Mouse (Mus musculus): Measurements from ENCODE around the gene Psmd9. TPM values are rescaled to one million over a fixed set of nuclear protein-coding genes. Genes with fewer than 3 reads are reported as not detected.

The Psmd9 gene
- polyA plus RNA-seq, 1 experiment from 2014 or later = 77.7 TPM

DNA sequence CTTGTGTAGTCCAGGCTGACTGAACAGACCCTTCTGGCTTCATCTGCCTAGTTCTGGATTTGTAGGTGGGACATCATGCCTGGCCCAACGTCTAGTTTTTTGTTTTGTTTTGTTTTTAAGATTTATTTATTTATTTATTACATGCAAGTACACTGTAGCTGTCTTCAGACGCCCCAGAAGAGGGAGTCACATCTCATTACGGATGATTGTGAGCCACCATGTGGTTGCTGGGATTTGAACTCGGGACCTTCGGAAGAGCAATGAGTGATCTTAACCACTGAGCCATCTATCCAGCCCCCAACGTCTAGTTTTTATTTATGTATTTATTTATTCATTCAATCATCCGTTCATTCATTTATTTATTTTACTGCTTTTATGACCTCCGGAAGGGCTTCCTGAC lies 82.2 kb downstream of the Psmd9 start:
- H3K4me3 ChIP-seq = no peak overlapping the region
- H3K4me2 ChIP-seq (replicated peaks) = no peak overlapping the region
- no peak for ATAC-seq (ENCODE audit: low FRiP score, low read depth)
- WGBS = 69% methylated on average over 8 of the region's 8 CpGs
- H3K9ac ChIP-seq = no peak overlapping the region
- peaks cover 8% of the 10 kb centered on the region for H3K36me3 ChIP-seq
- H3K9me3 ChIP-seq = no peaks in the 10 kb centered on the region
- H3K27me3 ChIP-seq (replicated peaks) = 0 out of 2 replicates have a peak, but pooled peaks cover 5% of the 10 kb centered on the region
- H3K4me1 ChIP-seq = peaks cover 3% of the 10 kb centered on the region; the same call in 1 of the 2 replicates
- no peak overlapping the region for H3K27ac ChIP-seq

DNA sequence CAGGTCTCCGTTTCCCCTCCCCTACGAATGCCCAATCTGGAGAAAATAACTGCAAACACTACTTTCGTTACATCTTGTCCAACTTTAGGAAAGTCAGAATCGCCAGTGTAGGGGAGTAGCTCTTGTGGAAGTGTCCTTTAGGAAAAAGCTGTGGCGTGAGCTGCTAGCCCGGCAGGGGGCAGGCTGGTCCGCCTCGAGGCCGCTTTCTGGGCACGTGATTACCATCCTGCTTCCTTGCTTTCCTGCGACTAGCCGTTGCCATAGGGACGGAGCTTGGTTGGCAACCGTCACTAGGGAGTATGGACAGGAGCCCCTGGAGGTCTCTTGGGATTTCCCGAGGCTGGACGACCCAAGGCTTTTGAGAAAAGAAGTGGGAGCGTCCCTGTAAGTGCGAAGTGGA lies 82.6 kb downstream of the Psmd9 start, which contains the start of gene Wdr66:
Gene Wdr66 (plus strand): TSS at position 269 of the 400 bp plus-strand sequence.
- Histone ChIP-seq H3K27ac (no peak within 1 kb of the TSS), H3K27me3 (replicated peaks) (0 out of 2 replicates have a peak, but pooled peaks cover 5% of the 10 kb centered on the region), H3K4me3 (0 out of 2 replicates have a peak within 1 kb of the TSS, but pooled peaks have one; percentile 10), H3K4me1 (peaks cover 3% of the 10 kb centered on the region; the same call in 1 of the 2 replicates), H3K9me3 (no peaks in the 10 kb centered on the region), H3K4me2 (replicated peaks) (peak within 1 kb of the TSS; percentile 57), H3K9ac (no peak within 1 kb of the TSS), H3K36me3 (peaks cover 8% of the 10 kb centered on the region)
- ATAC-seq (ENCODE audit: low FRiP score, low read depth) = peak; percentile 85
- WGBS = 3% methylated on average over 18 of the region's 18 CpGs

DNA sequence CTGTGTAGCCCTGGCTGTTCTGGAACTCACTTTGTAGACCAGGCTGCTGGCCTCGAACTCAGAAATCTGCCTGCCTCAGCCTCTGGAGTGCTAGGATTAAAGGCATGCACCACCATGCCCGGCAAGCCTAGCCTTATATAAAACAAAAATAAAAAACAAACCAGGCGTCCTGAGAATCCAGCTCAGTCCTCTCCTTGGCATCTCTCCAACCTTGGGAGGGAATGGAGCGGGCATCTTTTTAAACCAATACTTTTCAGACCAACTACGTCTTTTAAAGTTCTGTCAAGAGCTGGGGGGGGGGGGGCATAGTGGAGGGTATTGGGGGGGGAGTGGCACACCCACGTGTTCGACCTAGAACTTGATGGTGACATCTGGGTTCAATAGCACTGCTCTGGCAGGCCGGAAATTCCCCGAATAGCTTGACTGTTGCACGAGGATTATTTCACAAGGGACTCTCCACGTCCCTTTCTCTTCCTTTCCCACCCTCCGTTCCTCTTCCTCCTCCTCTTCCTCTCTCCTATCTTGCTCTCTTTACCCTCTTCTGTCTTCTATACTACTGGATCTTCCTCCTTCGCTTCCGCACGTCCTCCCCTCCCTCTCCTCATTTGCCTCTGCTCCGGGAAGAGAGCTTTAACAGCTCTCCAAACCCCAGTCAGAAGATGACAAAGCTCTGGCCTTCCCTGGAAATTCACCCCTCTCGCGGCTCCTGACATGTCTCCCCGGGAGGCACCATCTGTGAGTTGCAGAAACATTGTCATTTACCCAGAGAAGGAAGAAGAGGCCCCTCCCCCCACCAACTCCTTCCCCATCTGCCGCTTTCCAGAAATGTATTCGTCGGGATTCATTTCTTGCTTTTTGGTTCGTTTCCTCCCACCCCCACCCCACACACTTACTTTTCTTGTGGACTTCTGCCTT lies 87.9 kb downstream of the Psmd9 start:
- H3K4me3 ChIP-seq = no peak overlapping the region
- H3K27ac ChIP-seq = no peak overlapping the region
- 34% methylated on average over 23 of the region's 23 CpGs for WGBS
- 0 out of 2 replicates have a peak, but pooled peaks cover 5% of the 10 kb centered on the region for H3K27me3 ChIP-seq (replicated peaks)
- H3K4me1 ChIP-seq = peaks cover 8% of the 10 kb centered on the region
- no peaks in the 10 kb centered on the region for H3K36me3 ChIP-seq
- no peak for ATAC-seq (ENCODE audit: low FRiP score, low read depth)
- H3K4me2 ChIP-seq (replicated peaks) = peak overlapping the region; percentile 33
- 0 out of 2 replicates have a peak overlapping the region, but pooled peaks have one; percentile 26 for H3K9ac ChIP-seq
- no peaks in the 10 kb centered on the region for H3K9me3 ChIP-seq

DNA sequence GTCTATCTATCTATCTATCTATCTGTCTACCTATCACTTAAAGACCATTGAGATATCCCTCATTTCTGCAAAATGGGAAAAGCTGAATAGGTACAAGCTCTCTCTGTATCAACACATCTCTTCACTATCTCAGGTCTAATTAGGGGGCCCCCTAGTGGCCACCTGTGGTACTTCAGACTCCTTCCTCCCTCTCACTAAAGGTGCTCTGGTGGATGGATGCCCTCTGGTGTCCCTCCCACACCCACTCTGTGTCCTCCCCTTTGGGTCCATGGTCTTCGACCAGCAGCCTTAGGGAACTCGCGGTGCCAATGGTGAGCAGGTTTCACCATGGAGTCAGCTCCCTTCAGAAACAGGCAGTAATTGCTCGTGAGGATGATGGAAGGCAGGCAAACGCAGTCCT lies 89.8 kb downstream of the Psmd9 start:
- Histone ChIP-seq H3K27me3 (replicated peaks) (no peaks in the 10 kb centered on the region), H3K36me3 (no peaks in the 10 kb centered on the region), H3K4me1 (peaks cover 6% of the 10 kb centered on the region), H3K9ac (no peak overlapping the region), H3K4me2 (replicated peaks) (no peak overlapping the region), H3K4me3 (no peak overlapping the region), H3K27ac (no peak overlapping the region), H3K9me3 (no peaks in the 10 kb centered on the region)
- 55% methylated on average over 5 of the region's 5 CpGs for WGBS
- no peak for ATAC-seq (ENCODE audit: low FRiP score, low read depth)

DNA sequence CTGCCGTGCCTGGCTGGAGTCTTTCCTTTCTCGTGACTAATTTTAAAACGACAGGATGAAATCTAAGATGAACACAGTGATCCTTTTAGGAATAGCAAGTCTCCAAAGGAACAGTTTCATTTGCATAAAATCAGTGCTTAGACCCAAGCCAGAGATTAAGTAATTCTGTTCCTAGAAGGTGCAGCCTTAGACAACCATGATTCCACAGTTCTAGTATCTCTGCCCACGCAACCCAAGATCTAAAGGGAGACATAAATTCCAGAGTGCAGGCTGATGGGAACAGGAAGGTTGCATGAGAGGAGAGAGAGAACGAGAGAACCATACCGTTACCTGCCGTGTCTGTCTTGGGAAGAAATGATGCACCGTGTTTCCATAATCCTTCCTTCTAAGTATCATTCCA lies 91.5 kb downstream of the Psmd9 start:
- Histone ChIP-seq H3K4me2 (replicated peaks) (no peak overlapping the region), H3K4me1 (peaks cover 6% of the 10 kb centered on the region), H3K9me3 (no peaks in the 10 kb centered on the region), H3K27ac (no peak overlapping the region), H3K27me3 (replicated peaks) (no peaks in the 10 kb centered on the region), H3K36me3 (no peaks in the 10 kb centered on the region), H3K4me3 (no peak overlapping the region), H3K9ac (no peak overlapping the region)
- whole genome bisulfite sequencing = 74% methylated on average over 8 of the region's 8 CpGs
- no peak for ATAC-seq (ENCODE audit: low FRiP score, low read depth)

DNA sequence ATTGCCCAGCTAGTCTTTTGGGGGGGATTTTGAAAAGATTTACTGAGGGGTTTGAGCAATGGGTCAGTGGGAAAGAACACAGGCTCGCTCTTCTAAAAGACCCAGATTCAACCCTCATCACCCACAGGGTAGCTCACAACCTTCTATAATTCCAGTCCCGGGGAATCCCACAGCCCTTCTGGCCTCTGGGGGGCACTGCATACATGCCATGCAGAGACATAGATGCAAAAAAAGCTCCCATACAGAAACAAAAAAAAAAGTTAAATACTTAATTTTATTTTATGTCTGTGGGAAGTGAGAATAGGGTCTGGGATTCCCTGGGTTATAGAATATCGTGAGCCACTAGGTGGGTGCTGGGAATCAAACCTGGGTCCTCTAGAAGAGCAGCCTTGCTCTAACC lies 97.7 kb downstream of the Psmd9 start:
- Histone ChIP-seq H3K9ac (no peak overlapping the region), H3K36me3 (no peaks in the 10 kb centered on the region), H3K27ac (no peak overlapping the region), H3K4me2 (replicated peaks) (no peak overlapping the region), H3K9me3 (no peaks in the 10 kb centered on the region), H3K4me1 (no peaks in the 10 kb centered on the region), H3K4me3 (no peak overlapping the region), H3K27me3 (replicated peaks) (no peaks in the 10 kb centered on the region)
- 89% methylated on average over 3 of the region's 3 CpGs for WGBS
- ATAC-seq (ENCODE audit: low FRiP score, low read depth) = no peak

DNA sequence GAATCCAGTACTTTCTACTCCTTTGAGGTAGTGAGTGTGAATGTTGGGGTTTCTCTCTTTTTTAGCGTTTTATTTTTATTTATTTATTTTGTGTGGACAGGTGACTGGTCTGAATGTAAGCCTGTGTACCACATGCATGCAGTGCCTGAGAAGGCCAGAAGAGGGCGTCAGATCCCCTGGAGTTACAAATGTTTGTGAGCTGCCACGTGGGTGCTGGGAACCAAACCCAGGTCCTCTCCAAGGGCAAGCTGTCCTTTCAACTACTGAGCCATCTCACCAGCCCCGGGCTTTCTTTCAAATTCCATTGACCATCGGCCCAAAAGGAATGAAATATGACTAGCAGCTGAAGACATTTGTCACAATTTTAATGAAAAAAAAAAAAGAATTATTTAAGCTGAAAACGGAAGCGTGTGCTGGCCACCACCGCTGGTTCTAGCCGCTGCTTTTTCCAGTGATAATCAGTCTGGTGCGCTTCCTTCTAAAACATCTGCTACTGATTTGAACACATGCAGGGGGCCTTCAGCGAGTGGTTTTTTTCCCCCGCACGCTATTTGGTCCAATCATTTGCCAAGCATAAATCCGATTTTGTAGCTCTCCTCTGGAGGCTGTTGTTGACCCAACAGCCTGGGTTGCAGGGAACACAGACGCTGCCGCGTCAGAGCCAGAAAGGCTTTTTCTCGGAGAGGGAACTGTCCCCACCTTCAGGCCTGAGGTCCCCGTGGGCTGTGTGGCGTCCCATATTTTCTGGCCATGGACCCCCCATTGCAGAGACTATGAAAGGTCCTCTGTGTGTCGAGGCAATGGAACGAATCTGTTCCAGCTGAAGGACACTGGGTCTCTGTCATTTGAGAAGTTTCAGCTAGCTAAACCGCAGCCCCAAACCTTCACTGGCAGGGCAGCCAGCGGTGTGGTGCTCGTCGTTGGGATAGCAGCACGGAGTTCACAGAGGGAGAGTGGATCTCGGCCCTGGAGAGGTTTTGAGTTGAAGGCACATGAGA lies 99.6 kb downstream of the Psmd9 start:
- Histone ChIP-seq H3K4me2 (replicated peaks) (no peak overlapping the region), H3K27ac (no peak overlapping the region), H3K9me3 (no peaks in the 10 kb centered on the region), H3K9ac (no peak overlapping the region), H3K27me3 (replicated peaks) (no peaks in the 10 kb centered on the region), H3K4me1 (no peaks in the 10 kb centered on the region), H3K36me3 (no peaks in the 10 kb centered on the region), H3K4me3 (no peak overlapping the region)
- ATAC-seq (ENCODE audit: low FRiP score, low read depth) = no peak
- 75% methylated on average over 28 of the region's 28 CpGs for WGBS

DNA sequence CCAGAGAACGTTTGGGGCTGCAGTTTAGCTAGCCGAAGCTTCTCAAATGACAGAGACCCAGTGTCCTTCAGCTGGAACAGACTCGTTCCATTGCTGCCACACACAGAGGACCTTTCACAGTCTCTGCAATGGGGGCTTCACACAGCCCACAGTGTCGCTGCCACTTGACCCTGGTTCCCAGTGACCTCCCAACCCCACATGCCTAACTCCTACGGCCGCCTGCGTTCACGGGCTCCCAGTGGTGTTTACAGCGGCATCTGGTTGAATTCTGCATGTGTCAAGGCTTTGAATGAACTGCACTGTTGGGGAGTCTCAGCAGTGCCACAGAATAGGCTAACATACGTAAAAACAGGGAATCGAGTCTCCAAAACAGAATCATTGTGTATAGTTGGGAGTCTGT lies 101.7 kb downstream of the Psmd9 start:
- Histone ChIP-seq H3K4me2 (replicated peaks) (no peak overlapping the region), H3K27ac (no peak overlapping the region), H3K4me1 (no peaks in the 10 kb centered on the region), H3K4me3 (no peak overlapping the region), H3K9ac (no peak overlapping the region), H3K36me3 (no peaks in the 10 kb centered on the region), H3K9me3 (no peaks in the 10 kb centered on the region), H3K27me3 (replicated peaks) (no peaks in the 10 kb centered on the region)
- WGBS = 61% methylated on average over 11 of the region's 11 CpGs
- no peak for ATAC-seq (ENCODE audit: low FRiP score, low read depth)

DNA sequence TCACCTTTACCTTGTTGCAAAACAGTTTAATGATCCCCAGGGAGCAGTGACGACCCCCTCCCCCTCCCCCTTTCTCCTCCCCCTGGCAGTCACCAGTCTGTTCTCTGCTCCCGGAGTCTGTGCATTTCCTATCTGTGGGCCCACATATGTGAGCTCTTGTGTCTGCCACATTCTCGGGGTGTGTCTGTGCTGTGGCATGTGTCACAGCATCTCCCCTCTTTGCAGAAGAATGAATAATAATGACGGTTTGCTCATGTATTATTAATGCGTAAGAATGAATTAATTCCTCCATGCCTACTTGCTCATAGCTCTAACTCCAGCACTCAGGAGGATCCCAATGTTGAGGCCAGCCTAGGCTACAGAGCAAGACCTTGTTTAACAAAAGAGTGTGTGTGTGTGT lies 103.7 kb downstream of the Psmd9 start:
- Histone ChIP-seq H3K4me1 (no peaks in the 10 kb centered on the region; the same call in 1 of the 2 replicates), H3K9me3 (no peaks in the 10 kb centered on the region), H3K27ac (no peak overlapping the region), H3K4me2 (replicated peaks) (no peak overlapping the region), H3K4me3 (no peak overlapping the region), H3K27me3 (replicated peaks) (no peaks in the 10 kb centered on the region), H3K9ac (no peak overlapping the region), H3K36me3 (no peaks in the 10 kb centered on the region)
- WGBS = 63% methylated on average over 5 of the region's 5 CpGs
- no peak for ATAC-seq (ENCODE audit: low FRiP score, low read depth)

DNA sequence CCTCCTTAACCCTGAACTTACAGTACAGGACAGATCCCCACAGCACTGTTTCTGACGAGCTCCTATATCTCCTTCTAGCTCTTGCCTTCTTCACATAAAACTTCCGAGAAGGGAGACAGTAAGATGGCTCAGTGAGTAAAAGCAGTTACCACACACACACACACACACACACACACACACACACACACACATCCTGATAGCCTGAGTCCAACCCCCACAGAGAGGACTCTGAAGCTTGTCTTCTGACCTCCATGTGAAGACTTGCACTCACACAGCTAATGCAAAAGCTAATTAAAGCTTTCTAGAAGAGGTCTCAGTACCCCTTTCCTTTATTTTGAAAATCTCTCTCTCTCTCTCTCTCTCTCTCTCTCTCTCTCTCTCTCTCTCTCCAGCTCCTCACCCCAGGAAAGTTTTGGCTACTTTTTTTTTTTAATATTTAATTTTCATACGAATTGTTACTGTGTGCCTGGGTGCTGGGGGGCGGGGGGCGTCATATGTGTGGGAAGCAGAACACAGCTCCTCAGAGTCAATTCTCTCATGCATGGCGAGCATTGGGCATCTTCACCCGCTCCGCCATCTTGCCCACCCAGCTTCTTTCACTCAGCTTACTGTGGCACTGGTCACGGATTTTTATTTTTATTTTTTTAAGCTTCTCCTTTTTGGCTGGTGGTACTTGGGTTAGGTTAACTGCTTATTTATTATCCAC lies 107.6 kb downstream of the Psmd9 start:
- no peak overlapping the region for H3K27ac ChIP-seq

DNA sequence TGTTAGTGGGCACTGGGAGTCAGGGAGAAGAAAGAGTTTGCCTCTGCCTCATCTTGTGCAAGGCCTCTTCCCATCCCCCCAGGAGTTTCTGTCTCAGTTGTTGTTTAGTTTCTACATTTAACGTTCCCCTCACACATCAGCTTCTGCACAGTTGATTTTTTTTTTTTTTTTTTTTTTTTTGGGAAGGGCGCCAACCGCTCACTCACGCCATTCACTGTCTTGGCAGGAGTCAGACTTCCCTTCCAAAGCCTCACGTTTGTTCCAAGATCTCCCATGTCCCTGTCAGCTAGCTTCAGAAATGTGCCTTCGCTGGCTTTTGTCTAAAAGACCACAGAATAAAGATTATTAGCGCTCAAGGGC lies 108.1 kb downstream of the Psmd9 start:
- Histone ChIP-seq H3K4me3 (no peak overlapping the region), H3K27me3 (replicated peaks) (no peaks in the 10 kb centered on the region), H3K4me2 (replicated peaks) (no peak overlapping the region), H3K36me3 (no peaks in the 10 kb centered on the region), H3K9me3 (no peaks in the 10 kb centered on the region), H3K9ac (no peak overlapping the region), H3K4me1 (no peaks in the 10 kb centered on the region; the same call in 1 of the 2 replicates), H3K27ac (no peak overlapping the region)
- no peak for ATAC-seq (ENCODE audit: low FRiP score, low read depth)
- WGBS = 55% methylated on average over 7 of the region's 7 CpGs

More for the DNA sequence above, 107.6 kb downstream of the Psmd9 start:
- H3K4me1 ChIP-seq = no peaks in the 10 kb centered on the region; the same call in 1 of the 2 replicates
- no peak overlapping the region for H3K9ac ChIP-seq
- no peaks in the 10 kb centered on the region for H3K36me3 ChIP-seq
- 73% methylated on average over 9 of the region's 9 CpGs for WGBS
- no peak overlapping the region for H3K4me2 ChIP-seq (replicated peaks)
- no peak for ATAC-seq (ENCODE audit: low FRiP score, low read depth)
- no peak overlapping the region for H3K4me3 ChIP-seq
- no peaks in the 10 kb centered on the region for H3K9me3 ChIP-seq
- H3K27me3 ChIP-seq (replicated peaks) = no peaks in the 10 kb centered on the region
